Mouse (Mus musculus) MEL (cell line): ENCODE measurements at regions not wholly inside any gene's neighbourhood (a gene's known extent, or its start where the extent isn't known, plus 50 kb on each side); places are given as distances from the start of the nearest gene placed in this dataset.
A peak's percentile ranks its signal among the peaks of the same experiment; 100 is the strongest.

Experiments
- DNase-seq: peaks from one replicate; pipeline ENCODE4 v3.0.0; 2011; ENCODE audit warnings: low read depth, low spot score
- H3K27ac ChIP-seq: 2 replicates; pipeline ENCODE4 v1.5.1; 2012; ENCODE audit warnings: low read depth, mild to moderate bottlenecking, control low read depth, low read length, moderate library complexity; ENCODE audit not compliant: control insufficient read depth
- H3K27me3 ChIP-seq, 2 experiments: fragments of 150-350 bp in 1 of 2; sonication (generic) in 1 of 2; 2 replicates each; pipeline ENCODE4 v1.6.1; 2012; ENCODE audit warnings: low read length in 2 of 2, mild to moderate bottlenecking in 2 of 2, improper control_type of control experiment in 1 of 2, moderate library complexity in 1 of 2; ENCODE audit not compliant: insufficient read depth in 2 of 2, control insufficient read depth in 1 of 2
- H3K36me3 ChIP-seq, 2 experiments: 2 replicates each; pipeline ENCODE4 v1.6.1; 2012 to 2014; ENCODE audit warnings: low read length in 2 of 2, improper control_type of control experiment in 1 of 2, inconsistent platforms in 1 of 2, mild to moderate bottlenecking in 1 of 2; ENCODE audit not compliant: insufficient read depth in 2 of 2, control insufficient read depth in 1 of 2
- H3K4me1 ChIP-seq, 2 experiments: fragments of 150-350 bp in 1 of 2; sonication (generic) in 1 of 2; 2 replicates each; pipeline ENCODE4 v1.6.1; 2012; ENCODE audit warnings: low read length in 2 of 2, improper control_type of control experiment in 1 of 2, mild to moderate bottlenecking in 1 of 2; ENCODE audit not compliant: insufficient read depth in 2 of 2, control insufficient read depth in 1 of 2
- H3K4me3 ChIP-seq, 2 experiments: fragments of 150-350 bp in 1 of 2; sonication (generic) in 1 of 2; 2 replicates each; pipeline ENCODE4 v1.5.1; 2012; ENCODE audit warnings: low read depth in 2 of 2, low read length in 2 of 2, mild to moderate bottlenecking in 2 of 2, moderate library complexity in 2 of 2, control low read depth in 1 of 2, improper control_type of control experiment in 1 of 2; ENCODE audit not compliant: control insufficient read depth in 1 of 2, insufficient read depth in 1 of 2
- H3K79me2 ChIP-seq: 2 replicates; pipeline ENCODE4 v1.6.1; 2012; ENCODE audit warnings: mild to moderate bottlenecking, low read length, moderate library complexity; ENCODE audit not compliant: control insufficient read depth, poor library complexity, insufficient read depth
- H3K9ac ChIP-seq: 2 replicates; pipeline ENCODE4 v1.6.1; 2012; ENCODE audit warnings: low read depth, mild to moderate bottlenecking, control low read depth, low read length, moderate library complexity; ENCODE audit not compliant: control insufficient read depth, poor library complexity, severe bottlenecking
- H3K9me3 ChIP-seq: fragments of 150-350 bp; sonication (generic); replicated peaks from 2 replicates; pipeline ENCODE4 v1.6.1; 2012; ENCODE audit warnings: mild to moderate bottlenecking, low read length, improper control_type of control experiment, moderate library complexity; ENCODE audit not compliant: insufficient read depth
- EP300 ChIP-seq, 2 experiments: IDR thresholded peaks; 2 replicates each; pipeline ENCODE4 v1.6.1; 2011; ENCODE audit warnings: improper control_type of control experiment in 2 of 2, low read length in 2 of 2, low read depth in 1 of 2, mild to moderate bottlenecking in 1 of 2
- HCFC1 ChIP-seq: IDR thresholded peaks from 2 replicates; pipeline ENCODE4 v1.6.1; 2012; ENCODE audit warnings: low read depth, mild to moderate bottlenecking, inconsistent platforms, low read length, improper control_type of control experiment, moderate library complexity
- JUND ChIP-seq: IDR thresholded peaks from 2 replicates; pipeline ENCODE4 v1.6.1; 2011; ENCODE audit warnings: low read depth, mild to moderate bottlenecking, improper control_type of control experiment, low read length
- KAT2A ChIP-seq: conservative IDR thresholded peaks from 2 replicates; pipeline ENCODE4 v1.6.1; 2012; ENCODE audit warnings: low read depth, low read length, improper control_type of control experiment, inconsistent platforms
- MAX ChIP-seq: IDR thresholded peaks from 2 replicates; pipeline ENCODE4 v1.6.1; 2011; ENCODE audit warnings: low read length, improper control_type of control experiment
- MEF2A ChIP-seq: IDR thresholded peaks from 2 replicates; pipeline ENCODE4 v1.6.1; 2014; ENCODE audit warnings: low read depth, mild to moderate bottlenecking, inconsistent platforms, low read length, improper control_type of control experiment; ENCODE audit not compliant: poor library complexity, insufficient replicate concordance, severe bottlenecking; ENCODE audit errors: extremely low read depth
- MXI1 ChIP-seq: IDR thresholded peaks from 2 replicates; pipeline ENCODE4 v1.6.1; 2011; ENCODE audit warnings: mild to moderate bottlenecking, low read depth, low read length, improper control_type of control experiment
- MYC ChIP-seq: IDR thresholded peaks from 2 replicates; pipeline ENCODE4 v1.6.1; 2011; ENCODE audit warnings: low read depth, mild to moderate bottlenecking, low read length, improper control_type of control experiment, moderate library complexity
- NELFE ChIP-seq: IDR thresholded peaks from 2 replicates; pipeline ENCODE4 v1.6.1; 2011; ENCODE audit warnings: low read depth, low read length, improper control_type of control experiment
- NRF1 ChIP-seq: IDR thresholded peaks from 2 replicates; pipeline ENCODE4 v1.6.1; 2014; ENCODE audit warnings: low read depth, mild to moderate bottlenecking, inconsistent platforms, low read length, improper control_type of control experiment, moderate library complexity; ENCODE audit not compliant: poor library complexity, insufficient read depth, severe bottlenecking
- POLR2A ChIP-seq, 2 experiments: IDR thresholded peaks; 2 replicates each; pipeline ENCODE4 v1.6.1; 2011 to 2012; ENCODE audit warnings: low read length in 2 of 2, mild to moderate bottlenecking in 2 of 2, control low read depth in 1 of 2, improper control_type of control experiment in 1 of 2, low read depth in 1 of 2, moderate library complexity in 1 of 2; ENCODE audit not compliant: control insufficient read depth in 1 of 2, insufficient read depth in 1 of 2, poor library complexity in 1 of 2
- POLR2AphosphoS2 ChIP-seq: IDR thresholded peaks from 2 replicates; pipeline ENCODE4 v1.6.1; 2011; ENCODE audit warnings: low read length, improper control_type of control experiment
- SIN3A ChIP-seq: IDR thresholded peaks from 2 replicates; pipeline ENCODE4 v1.6.1; 2012; ENCODE audit warnings: low read length, improper control_type of control experiment, inconsistent platforms
- SMC3 ChIP-seq: IDR thresholded peaks from 2 replicates; pipeline ENCODE4 v1.6.1; 2011; ENCODE audit warnings: low read depth, low read length, improper control_type of control experiment
- TBP ChIP-seq: IDR thresholded peaks from 2 replicates; pipeline ENCODE4 v1.8.0; 2011; ENCODE audit warnings: low read depth, low read length, improper control_type of control experiment
- TCF12 ChIP-seq: IDR thresholded peaks from 2 replicates; pipeline ENCODE4 v1.6.1; 2014; ENCODE audit warnings: low read depth, mild to moderate bottlenecking, inconsistent platforms, low read length, improper control_type of control experiment, moderate library complexity
- USF1 ChIP-seq: IDR thresholded peaks from 2 replicates; pipeline ENCODE4 v1.6.1; 2014; ENCODE audit warnings: low read depth, mild to moderate bottlenecking, inconsistent platforms, low read length, improper control_type of control experiment, moderate library complexity
- USF2 ChIP-seq, 2 experiments: IDR thresholded peaks; 2 replicates each; pipeline ENCODE4 v1.6.1; 2011 to 2012; ENCODE audit warnings: improper control_type of control experiment in 2 of 2, low read length in 2 of 2, borderline replicate concordance in 1 of 2, inconsistent platforms in 1 of 2, low read depth in 1 of 2, mild to moderate bottlenecking in 1 of 2; ENCODE audit not compliant: insufficient read depth in 1 of 2
- ZC3H11A ChIP-seq: IDR thresholded peaks from 2 replicates; pipeline ENCODE4 v1.6.1; 2012; ENCODE audit warnings: low read depth, mild to moderate bottlenecking, inconsistent platforms, low read length, improper control_type of control experiment
- ZMIZ1 ChIP-seq: IDR thresholded peaks from 2 replicates; pipeline ENCODE4 v1.6.1; 2012; ENCODE audit warnings: low read depth, mild to moderate bottlenecking, inconsistent platforms, low read length, improper control_type of control experiment, moderate library complexity

DNA sequence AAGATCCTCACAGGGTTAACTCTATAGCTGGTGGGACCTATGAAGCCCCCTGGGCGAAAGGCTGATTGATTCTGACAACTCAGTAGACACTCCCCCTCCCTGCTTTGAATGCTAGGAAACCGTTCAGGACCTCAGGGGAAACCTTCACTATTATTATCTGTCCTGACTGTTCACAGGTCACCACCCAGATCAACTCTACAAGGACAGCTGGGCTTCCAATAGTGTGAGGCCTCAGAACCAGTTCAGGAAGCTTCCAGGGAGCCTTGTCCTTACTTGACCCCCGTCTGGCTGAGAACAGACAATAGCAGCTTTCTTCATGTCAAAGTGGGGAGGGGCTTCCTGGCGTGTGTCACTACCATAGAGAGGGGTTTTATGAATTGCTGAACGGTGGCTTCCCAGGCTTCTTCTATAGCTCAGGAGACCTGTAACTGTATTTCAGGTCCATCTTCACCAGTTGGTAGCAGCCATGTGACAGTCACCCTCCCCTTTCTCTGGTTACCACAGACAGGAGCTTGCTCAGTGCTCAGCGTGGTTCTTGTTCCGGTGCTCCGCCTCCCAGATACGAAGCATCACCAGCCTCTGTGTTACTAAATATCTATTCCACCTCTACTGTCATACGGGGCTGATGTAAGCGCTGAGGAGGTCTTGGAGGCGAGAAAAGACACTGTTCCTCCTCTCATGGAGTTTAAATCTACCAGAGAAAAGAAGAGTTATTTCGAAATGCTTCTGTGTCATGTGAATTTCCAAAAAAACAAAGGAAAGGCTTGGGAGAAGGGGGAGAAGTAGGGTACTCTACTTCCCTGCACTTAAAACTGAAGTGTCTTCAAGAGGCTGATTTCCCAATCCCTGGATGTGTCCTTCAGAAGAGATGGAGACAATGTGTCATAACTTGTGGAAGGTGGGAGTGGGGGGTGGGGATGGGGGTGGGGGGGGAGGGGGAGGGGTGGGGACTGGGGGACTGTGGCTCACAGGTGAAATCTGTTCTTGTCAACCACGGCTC is 96.9 kb downstream of the Vcpkmt start:
- Histone ChIP-seq H3K4me1 (peaks cover 0 to 7% of the 10 kb centered on the region in 2 experiments; a peak in 2 of 4 replicates), H3K27me3 (no peaks in the 10 kb centered on the region), H3K36me3 (no peaks in the 10 kb centered on the region), H3K27ac (peak overlapping the region; percentile 54), H3K9me3 (no peaks in the 10 kb centered on the region), H3K79me2 (no peaks in the 10 kb centered on the region), H3K9ac (peak overlapping the region; percentile 65), H3K4me3 (peak overlapping the region; percentile 51 to 62)
- DNase-seq: peak; percentile 84
- TF ChIP-seq USF1 (peak; percentile 65), NRF1 (peak; percentile 50), TBP (peak; percentile 56; the same call in 1 of the 2 replicates), SIN3A (peak; percentile 67), NELFE (peak; percentile 51), USF2 (IDR thresholded peaks at IDR 0.05; ENCODE audit: borderline replicate concordance in 1 of 2, insufficient read depth in 1 of 2, low read depth in 1 of 2, low read length in 2 of 2) (no peak), POLR2AphosphoS2 (no peak), MAX (peak; percentile 83), POLR2A (IDR thresholded peaks at IDR 0.05; ENCODE audit: control insufficient read depth in 1 of 2, insufficient read depth in 1 of 2, low read depth in 1 of 2, low read length in 2 of 2, poor library complexity in 1 of 2) (peak; percentile 47 to 63; a peak in 2 of 4 replicates), MEF2A (no peak), MXI1 (peak; percentile 94), HCFC1 (0 out of 2 replicates have a peak, but pooled peaks have one; percentile 14), ZC3H11A (no peak), TCF12 (peak; percentile 22; the same call in 1 of the 2 replicates), EP300 (IDR thresholded peaks at IDR 0.05; ENCODE audit: low read depth in 1 of 2, low read length in 2 of 2) (peak; percentile 6 to 21; a peak in 1 of 4 replicates), KAT2A (no peak), MYC (peak; percentile 59; the same call in 1 of the 2 replicates)

DNA sequence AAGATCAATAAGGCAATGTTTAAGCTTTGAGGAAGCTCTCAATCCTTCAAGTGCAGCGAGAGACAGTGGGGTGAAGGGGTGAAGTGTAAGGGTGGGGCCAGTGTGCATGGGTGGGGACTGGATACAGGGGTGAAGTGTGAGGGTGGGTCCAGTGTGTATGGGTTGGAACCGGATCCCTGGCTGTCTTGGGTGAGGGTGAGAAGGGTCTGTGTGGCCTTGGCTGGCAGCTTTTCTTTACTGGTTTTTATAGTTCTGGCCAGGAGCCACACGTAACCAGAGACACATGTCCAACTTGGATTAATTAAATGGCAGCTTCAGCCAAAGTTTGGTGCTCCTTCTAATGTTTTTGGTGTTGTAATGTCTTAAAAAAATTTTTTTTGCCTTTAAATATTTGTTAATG is 101.4 kb downstream of the Vcpkmt start:
- Histone ChIP-seq H3K4me1 (peaks cover 0 to 7% of the 10 kb centered on the region in 2 experiments; a peak in 1 of 4 replicates), H3K36me3 (no peaks in the 10 kb centered on the region), H3K27ac (no peak overlapping the region), H3K27me3 (no peaks in the 10 kb centered on the region), H3K9me3 (no peaks in the 10 kb centered on the region), H3K79me2 (no peaks in the 10 kb centered on the region), H3K4me3 (no peak overlapping the region), H3K9ac (no peak overlapping the region)
- no peak for TF ChIP-seq EP300 (IDR thresholded peaks at IDR 0.05; ENCODE audit: low read depth in 1 of 2, low read length in 2 of 2)
- TF ChIP-seq SIN3A: no peak
- TF ChIP-seq ZMIZ1: no peak
- TF ChIP-seq SMC3: no peak
- no peak for TF ChIP-seq JUND
- DNase-seq: no peak
